Mouse (Mus musculus) myocyte (in vitro differentiated cells): ENCODE data around the gene Banp. TPM values are rescaled to one million over a fixed set of nuclear protein-coding genes. Genes with fewer than 3 reads are reported as not detected.
A peak's percentile ranks its signal among the peaks of the same experiment; 100 is the strongest.

Experiments
- H3K27me3 ChIP-seq: one replicate; pipeline ENCODE4 v1.6.1; 2011; ENCODE audit not compliant: control insufficient read depth, insufficient read depth, insufficient read length
- H3K36me3 ChIP-seq: one replicate; pipeline ENCODE4 v1.6.1; 2011; ENCODE audit not compliant: control insufficient read depth, insufficient read depth
- H3K4me2 ChIP-seq: one replicate; pipeline ENCODE4 v1.6.1; 2011; ENCODE audit warnings: low read depth, control low read depth
- H3K4me3 ChIP-seq: one replicate; pipeline ENCODE4 v1.5.1; 2011; ENCODE audit warnings: mild to moderate bottlenecking, control low read depth, moderate library complexity
- H3K79me2 ChIP-seq: one replicate; pipeline ENCODE4 v1.6.1; 2011; ENCODE audit not compliant: control insufficient read depth, insufficient read depth
- H3ac ChIP-seq: one replicate; pipeline ENCODE4 v1.6.1; 2011; ENCODE audit not compliant: control insufficient read depth, insufficient read length
- CEBPB ChIP-seq: IDR thresholded peaks from 2 replicates; pipeline ENCODE4 v1.6.1; 2011; ENCODE audit warnings: mild to moderate bottlenecking, moderate library complexity; ENCODE audit not compliant: poor library complexity, insufficient read depth, severe bottlenecking
- E2F4 ChIP-seq: IDR thresholded peaks from one replicate; pipeline ENCODE4 v1.6.1; 2011; ENCODE audit warnings: mild to moderate bottlenecking, control low read depth, moderate library complexity; ENCODE audit not compliant: insufficient read depth
- MAX ChIP-seq: IDR thresholded peaks from one replicate; pipeline ENCODE4 v1.6.1; 2011; ENCODE audit warnings: low read depth, mild to moderate bottlenecking, control low read depth
- MYOD1 ChIP-seq, 3 experiments: IDR thresholded peaks; one replicate each; pipeline ENCODE4 v1.6.1; 2011; ENCODE audit warnings: control low read depth in 2 of 3, low read depth in 2 of 3, mild to moderate bottlenecking in 2 of 3, moderate library complexity in 1 of 3; ENCODE audit not compliant: insufficient read length in 2 of 3, control insufficient read depth in 1 of 3
- MYOG ChIP-seq, 3 experiments: IDR thresholded peaks; one replicate each; pipeline ENCODE4 v1.6.1; 2011; ENCODE audit warnings: control low read depth in 2 of 3, low read depth in 2 of 3, mild to moderate bottlenecking in 2 of 3; ENCODE audit not compliant: insufficient read length in 2 of 3, control insufficient read depth in 1 of 3, insufficient read depth in 1 of 3
- POLR2A ChIP-seq: IDR thresholded peaks from one replicate; pipeline ENCODE4 v1.6.1; 2011; ENCODE audit warnings: low read depth, mild to moderate bottlenecking, control low read depth, moderate library complexity; ENCODE audit not compliant: insufficient read length
- POLR2AphosphoS2 ChIP-seq: IDR thresholded peaks from one replicate; pipeline ENCODE4 v1.6.1; 2011; ENCODE audit warnings: low read depth, control low read depth; ENCODE audit not compliant: insufficient read length
- REST ChIP-seq: IDR thresholded peaks from one replicate; pipeline ENCODE4 v1.6.1; 2011; ENCODE audit warnings: mild to moderate bottlenecking, control low read depth, moderate library complexity; ENCODE audit not compliant: insufficient read depth, insufficient read length
- SRF ChIP-seq: IDR thresholded peaks from one replicate; pipeline ENCODE4 v1.6.1; 2011; ENCODE audit warnings: low read depth; ENCODE audit not compliant: control insufficient read depth, insufficient read length
- TCF12 ChIP-seq: IDR thresholded peaks from one replicate; pipeline ENCODE4 v1.6.1; 2011; ENCODE audit warnings: mild to moderate bottlenecking, control low read depth; ENCODE audit not compliant: poor library complexity, insufficient read depth, severe bottlenecking
- TCF3 ChIP-seq: IDR thresholded peaks from one replicate; pipeline ENCODE4 v1.6.1; 2011; ENCODE audit warnings: low read depth, control low read depth; ENCODE audit not compliant: insufficient read length
- USF1 ChIP-seq: IDR thresholded peaks from one replicate; pipeline ENCODE4 v1.6.1; 2011; ENCODE audit warnings: low read depth, mild to moderate bottlenecking, control low read depth, moderate library complexity
- polyA plus RNA-seq: library from polyadenylated mRNA; unstranded; fragments of >200 nt; fragmentation: generic; extraction: Trizol; gene quantifications from one replicate; pipeline ENCODE4 v1.2.1, GENCODE M21; 2012; ENCODE audit warnings: missing spikeins

Banp gene
- polyA plus RNA-seq, 1 experiment = 30.3 TPM

DNA sequence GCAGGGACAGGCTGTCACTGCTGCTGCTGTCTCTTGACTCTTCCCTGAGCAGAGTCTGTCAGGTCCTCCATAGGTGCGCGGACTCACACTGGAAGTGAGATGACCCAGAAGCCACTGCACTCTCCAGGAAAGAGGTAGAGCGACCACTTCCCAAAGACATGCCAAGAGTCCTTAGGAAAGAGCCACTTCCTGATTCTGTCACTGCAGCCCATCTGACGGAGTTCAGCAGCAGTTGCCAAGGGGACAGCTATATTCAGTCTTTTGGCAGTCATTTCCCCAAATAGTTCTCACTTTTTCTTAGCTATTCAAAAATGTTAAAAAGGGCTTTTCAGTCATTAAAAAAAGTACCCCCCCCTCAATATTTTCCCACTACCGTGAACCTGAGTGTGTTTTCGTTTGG is 72.7 kb downstream of the Banp start:
- Histone ChIP-seq H3K36me3 (peaks cover 4% of the 10 kb centered on the region), H3K4me3 (no peak overlapping the region), H3K79me2 (no peaks in the 10 kb centered on the region), H3K4me2 (peak overlapping the region; percentile 62), H3ac (no peak overlapping the region), H3K27me3 (no peaks in the 10 kb centered on the region)
- TF ChIP-seq POLR2A (no peak), CEBPB (no peak), MYOD1 (IDR thresholded peaks at IDR 0.05; ENCODE audit: control insufficient read depth in 1 of 3, insufficient read length in 2 of 3, low read depth in 2 of 3) (no peak), MYOG (IDR thresholded peaks at IDR 0.05; ENCODE audit: control insufficient read depth in 1 of 3, insufficient read depth in 1 of 3, insufficient read length in 2 of 3, low read depth in 2 of 3) (no peak), USF1 (no peak), TCF12 (no peak), REST (no peak), SRF (no peak), POLR2AphosphoS2 (no peak), E2F4 (no peak), TCF3 (no peak), MAX (no peak)

DNA sequence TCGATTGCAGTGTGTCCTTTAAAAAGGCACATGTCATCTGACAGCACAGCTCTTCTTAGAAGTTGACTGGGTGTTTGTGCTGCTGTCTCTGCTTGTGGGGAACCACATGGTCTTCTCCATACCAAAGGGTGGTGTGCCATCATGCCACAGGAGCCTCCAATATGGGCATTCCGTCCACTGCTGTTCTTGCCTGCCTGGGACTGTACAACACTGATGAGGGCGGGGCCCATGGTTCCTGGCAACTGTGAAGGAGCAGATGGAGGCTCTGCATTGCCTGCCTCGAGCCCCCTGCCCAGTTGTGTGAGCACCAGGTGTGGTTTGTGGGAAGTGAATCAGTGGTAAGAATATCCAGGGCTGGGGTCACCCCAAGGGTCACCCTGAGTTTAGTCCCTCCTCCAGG is 73.2 kb downstream of the Banp start:
- Histone ChIP-seq H3K36me3 (peaks cover 4% of the 10 kb centered on the region), H3K27me3 (no peaks in the 10 kb centered on the region), H3K4me2 (peak overlapping the region; percentile 62), H3ac (no peak overlapping the region), H3K79me2 (no peaks in the 10 kb centered on the region), H3K4me3 (no peak overlapping the region)
- TF ChIP-seq MYOG (IDR thresholded peaks at IDR 0.05; ENCODE audit: control insufficient read depth in 1 of 3, insufficient read depth in 1 of 3, insufficient read length in 2 of 3, low read depth in 2 of 3) (peak in 2 of 3 experiments; percentile 69 to 96), REST (no peak), MYOD1 (IDR thresholded peaks at IDR 0.05; ENCODE audit: control insufficient read depth in 1 of 3, insufficient read length in 2 of 3, low read depth in 2 of 3) (peak in 2 of 3 experiments; percentile 65 to 80), POLR2A (no peak), TCF3 (peak; percentile 75), TCF12 (no peak), POLR2AphosphoS2 (no peak), MAX (no peak), USF1 (no peak), E2F4 (no peak), CEBPB (no peak), SRF (no peak)

DNA sequence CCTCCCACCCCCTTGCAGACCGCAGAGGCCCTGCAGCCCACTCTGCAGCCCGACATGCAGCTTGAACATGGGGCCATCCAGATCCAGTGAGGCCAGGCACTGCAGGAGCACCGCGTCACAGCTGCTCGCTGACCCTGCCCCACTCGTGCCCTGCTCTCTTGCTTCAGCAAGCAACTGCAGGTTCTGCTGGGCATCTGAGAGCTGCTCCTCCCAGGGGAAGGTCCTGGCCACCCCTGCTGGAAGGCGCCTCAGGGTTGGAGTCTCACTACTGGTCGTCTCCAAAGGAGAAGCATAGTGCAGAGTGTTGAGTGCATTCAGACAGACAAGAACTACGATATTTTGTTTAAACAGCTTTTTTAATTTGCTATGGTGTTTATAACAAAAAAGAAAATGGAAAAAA is 76.0 kb downstream of the Banp start:
- H3K36me3 ChIP-seq = peaks cover 4% of the 10 kb centered on the region
- H3K27me3 ChIP-seq = no peaks in the 10 kb centered on the region
- H3K4me2 ChIP-seq = no peak overlapping the region
- no peak for TF ChIP-seq POLR2A
- TF ChIP-seq POLR2AphosphoS2 = no peak
- H3K79me2 ChIP-seq = no peaks in the 10 kb centered on the region
- no peak overlapping the region for H3K4me3 ChIP-seq
- H3ac ChIP-seq = no peak overlapping the region

DNA sequence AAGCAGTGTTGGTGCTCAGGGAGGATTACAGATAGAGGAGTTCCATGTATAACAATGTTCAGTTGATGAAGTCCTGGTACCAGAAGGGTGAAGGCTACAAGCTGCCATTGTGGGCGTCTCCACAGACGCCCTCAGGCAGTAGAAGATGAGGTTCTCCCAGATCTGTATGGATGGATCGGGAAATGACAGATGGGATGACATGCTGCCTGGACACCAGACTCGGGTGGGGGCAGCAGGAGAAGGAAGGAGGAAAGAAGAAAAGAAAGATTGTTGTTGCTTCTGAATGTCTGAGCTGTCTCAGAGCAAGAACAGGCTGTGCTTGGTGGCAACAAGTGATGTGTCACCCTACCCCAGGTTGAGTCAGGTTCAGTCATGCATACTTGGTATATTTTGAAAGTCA is 78.6 kb downstream of the Banp start:
- no peaks in the 10 kb centered on the region for H3K27me3 ChIP-seq
- no peak overlapping the region for H3K4me2 ChIP-seq
- no peaks in the 10 kb centered on the region for H3K79me2 ChIP-seq
- no peak for TF ChIP-seq CEBPB
- no peak for TF ChIP-seq USF1
- TF ChIP-seq MYOG (IDR thresholded peaks at IDR 0.05; ENCODE audit: control insufficient read depth in 1 of 3, insufficient read depth in 1 of 3, insufficient read length in 2 of 3, low read depth in 2 of 3) = no peak
- no peak for TF ChIP-seq MAX
- no peak for TF ChIP-seq E2F4
- TF ChIP-seq MYOD1 (IDR thresholded peaks at IDR 0.05; ENCODE audit: control insufficient read depth in 1 of 3, insufficient read length in 2 of 3, low read depth in 2 of 3) = no peak
- no peak for TF ChIP-seq SRF
- no peak for TF ChIP-seq TCF12
- no peak for TF ChIP-seq POLR2A
- TF ChIP-seq TCF3 = no peak
- H3K36me3 ChIP-seq = peaks cover 4% of the 10 kb centered on the region
- H3ac ChIP-seq = no peak overlapping the region
- H3K4me3 ChIP-seq = no peak overlapping the region

DNA sequence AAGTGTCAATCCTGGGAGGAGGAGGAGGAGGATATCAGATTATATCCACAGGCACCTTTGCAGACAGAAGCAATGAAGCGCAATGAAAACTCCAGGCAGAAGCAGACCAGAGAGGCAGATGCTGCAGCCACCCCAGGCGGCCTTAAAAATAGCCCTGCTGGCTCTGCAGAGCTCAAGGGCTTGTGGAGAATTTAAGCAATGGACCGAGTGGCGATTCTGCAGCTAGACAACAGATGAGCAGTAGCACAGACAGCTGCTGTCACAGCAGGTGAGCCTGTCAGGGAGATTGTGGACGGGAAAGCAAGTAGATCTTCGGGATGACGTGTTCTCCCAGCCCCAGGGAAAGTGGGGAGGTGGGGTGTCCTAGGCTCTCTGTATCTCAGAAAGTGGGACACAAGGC is 81.4 kb downstream of the Banp start:
- no peaks in the 10 kb centered on the region for H3K27me3 ChIP-seq
- no peak overlapping the region for H3ac ChIP-seq
- no peaks in the 10 kb centered on the region for H3K79me2 ChIP-seq
- TF ChIP-seq SRF (no peak), TCF3 (peak; percentile 27), MYOD1 (IDR thresholded peaks at IDR 0.05; ENCODE audit: control insufficient read depth in 1 of 3, insufficient read length in 2 of 3, low read depth in 2 of 3) (peak; percentile 19 to 79 (median 69)), MYOG (IDR thresholded peaks at IDR 0.05; ENCODE audit: control insufficient read depth in 1 of 3, insufficient read depth in 1 of 3, insufficient read length in 2 of 3, low read depth in 2 of 3) (peak in 2 of 3 experiments; percentile 58 to 83)
- no peak overlapping the region for H3K4me3 ChIP-seq
- no peaks in the 10 kb centered on the region for H3K36me3 ChIP-seq
- H3K4me2 ChIP-seq = peak overlapping the region; percentile 43
